17 mouse cellular contexts compared by ENCODE assay signal in genomic region chr1:168472545-168473254, GRCm38 (mm10). TPM values are rescaled to one million over a fixed set of nuclear protein-coding genes. Genes with fewer than 3 reads are reported as not detected.
DNase-seq lines count a peak whose midpoint lies in the region; ATAC-seq lines count a peak whose summit lies in the region.
"Had no signal": no experiment of that assay in that cellular context is flagged by ENCODE, and none has a peak within 500 bp of the region (broad histone marks: within the 10 kb centered on the region; RNA-seq: fewer than 3 reads in every experiment).

No protein-coding gene starts in this region.

- 61% methylated on average over 6 of the region's 6 CpGs for WGBS in hindbrain, embryonic 11.5 days
- WGBS in hindbrain, embryonic 13.5 days, result 52% methylated on average over 6 of the region's 6 CpGs
- 60% methylated on average over 6 of the region's 6 CpGs for WGBS in midbrain, embryonic 11.5 days
- WGBS in midbrain, embryonic 16.5 days, result 40% methylated on average over 6 of the region's 6 CpGs
- 57% methylated on average over 6 of the region's 6 CpGs for WGBS in embryonic facial prominence, embryonic 14.5 days
- WGBS in stomach, embryonic 16.5 days, result 51% methylated on average over 6 of the region's 6 CpGs

- peaks cover 4% of the 10 kb centered on the region; the same call in 1 of the 2 replicates for H3K4me1 ChIP-seq in hindbrain, embryonic 11.5 days (replicated peaks; ENCODE audit: control insufficient read depth, insufficient read depth, low read length)
- peaks cover 42% of the 10 kb centered on the region for H3K4me1 ChIP-seq in hindbrain, embryonic 13.5 days (replicated peaks)
- H3K4me1 ChIP-seq in midbrain, embryonic 11.5 days (ENCODE audit: control insufficient read depth, insufficient read depth, low read length), result peaks cover 42% of the 10 kb centered on the region
- H3K4me1 ChIP-seq in midbrain, embryonic 16.5 days (ENCODE audit: control insufficient read depth, insufficient read depth, low read length), result peaks cover 27% of the 10 kb centered on the region
- H3K4me1 ChIP-seq in embryonic facial prominence, embryonic 14.5 days (ENCODE audit: control insufficient read depth, insufficient read depth, low read length), result peaks cover 38% of the 10 kb centered on the region
- H3K4me1 ChIP-seq in stomach, embryonic 16.5 days (ENCODE audit: control insufficient read depth, insufficient read depth, low read length), result peaks cover 5% of the 10 kb centered on the region; the same call in 1 of the 2 replicates
- H3K4me1 ChIP-seq: liver, embryonic 15.5 days had no signal

- H3K36me3 ChIP-seq in hindbrain, embryonic 11.5 days (ENCODE audit: control insufficient read depth, insufficient read depth, low read length), result no peaks in the 10 kb centered on the region
- H3K36me3 ChIP-seq in hindbrain, embryonic 13.5 days, result no peaks in the 10 kb centered on the region
- no peaks in the 10 kb centered on the region for H3K36me3 ChIP-seq in midbrain, embryonic 11.5 days (ENCODE audit: control insufficient read depth, insufficient read depth, low read length)
- H3K36me3 ChIP-seq in midbrain, embryonic 16.5 days (ENCODE audit: control insufficient read depth, insufficient read depth, low read length), result no peaks in the 10 kb centered on the region
- H3K36me3 ChIP-seq in embryonic facial prominence, embryonic 14.5 days (ENCODE audit: control insufficient read depth, insufficient read depth, low read length), result no peaks in the 10 kb centered on the region
- no peaks in the 10 kb centered on the region for H3K36me3 ChIP-seq in stomach, embryonic 16.5 days (ENCODE audit: control insufficient read depth, insufficient read depth, low read length)
- H3K36me3 ChIP-seq: G1E; heart, embryonic 13.5 days; liver, embryonic 15.5 days had no signal

- H3K4me3 ChIP-seq in hindbrain, embryonic 11.5 days (ENCODE audit: low read depth, low read length), result no peak overlapping the region
- H3K4me3 ChIP-seq in hindbrain, embryonic 13.5 days, result no peak overlapping the region
- H3K4me3 ChIP-seq in midbrain, embryonic 11.5 days (ENCODE audit: low read depth, low read length), result no peak overlapping the region
- H3K4me3 ChIP-seq in midbrain, embryonic 16.5 days (ENCODE audit: low read depth, low read length), result no peak overlapping the region
- no peak overlapping the region for H3K4me3 ChIP-seq in embryonic facial prominence, embryonic 14.5 days (ENCODE audit: low read depth, low read length)
- no peak overlapping the region for H3K4me3 ChIP-seq in stomach, embryonic 16.5 days (replicated peaks; ENCODE audit: low read length)
- H3K4me3 ChIP-seq: heart, embryonic 13.5 days; layer of hippocampus, adult 2 months; left cerebral cortex, adult 2 months; liver, embryonic 15.5 days had no signal

- H3K4me2 ChIP-seq in hindbrain, embryonic 11.5 days (replicated peaks; ENCODE audit: low read depth, low read length), result no peak overlapping the region
- no peak overlapping the region for H3K4me2 ChIP-seq in hindbrain, embryonic 13.5 days
- no peak overlapping the region for H3K4me2 ChIP-seq in midbrain, embryonic 11.5 days
- H3K4me2 ChIP-seq in midbrain, embryonic 16.5 days (ENCODE audit: low read length), result no peak overlapping the region
- H3K4me2 ChIP-seq in embryonic facial prominence, embryonic 14.5 days (ENCODE audit: low read depth, low read length), result peak overlapping the region; percentile 11; the same call in 1 of the 2 replicates
- H3K4me2 ChIP-seq in stomach, embryonic 16.5 days (ENCODE audit: low read depth, low read length), result no peak overlapping the region
- H3K4me2 ChIP-seq: heart, embryonic 13.5 days; liver, embryonic 15.5 days had no signal

- no peaks in the 10 kb centered on the region for H3K9me3 ChIP-seq in hindbrain, embryonic 11.5 days (ENCODE audit: control insufficient read depth, low read length)
- no peaks in the 10 kb centered on the region for H3K9me3 ChIP-seq in hindbrain, embryonic 13.5 days
- no peaks in the 10 kb centered on the region for H3K9me3 ChIP-seq in midbrain, embryonic 11.5 days (ENCODE audit: control insufficient read depth, low read length)
- no peaks in the 10 kb centered on the region for H3K9me3 ChIP-seq in midbrain, embryonic 16.5 days (replicated peaks; ENCODE audit: control insufficient read depth, low read length, poor library complexity, severe bottlenecking)
- H3K9me3 ChIP-seq in embryonic facial prominence, embryonic 14.5 days (ENCODE audit: control insufficient read depth, low read length), result no peaks in the 10 kb centered on the region
- H3K9me3 ChIP-seq in stomach, embryonic 16.5 days (replicated peaks; ENCODE audit: control insufficient read depth, low read length), result no peaks in the 10 kb centered on the region
- H3K9me3 ChIP-seq: heart, embryonic 13.5 days; liver, embryonic 15.5 days had no signal

- no peak for ATAC-seq in hindbrain, embryonic 11.5 days (ENCODE audit: low FRiP score)
- no peak for ATAC-seq in hindbrain, embryonic 13.5 days (ENCODE audit: low FRiP score)
- no peak; the same call in 1 of the 2 replicates for ATAC-seq in midbrain, embryonic 11.5 days (ENCODE audit: low FRiP score)
- no peak for ATAC-seq in midbrain, embryonic 16.5 days
- ATAC-seq in embryonic facial prominence, embryonic 14.5 days (ENCODE audit: low read depth), result no peak
- no peak for ATAC-seq in stomach, embryonic 16.5 days (ENCODE audit: insufficient read depth, low FRiP score)
- ATAC-seq: intestine, embryonic 16.5 days had no signal

- H3K27me3 ChIP-seq in hindbrain, embryonic 11.5 days (ENCODE audit: control insufficient read depth, insufficient read depth, low read length), result no peaks in the 10 kb centered on the region
- H3K27me3 ChIP-seq in hindbrain, embryonic 13.5 days, result no peaks in the 10 kb centered on the region
- H3K27me3 ChIP-seq in midbrain, embryonic 11.5 days (ENCODE audit: control insufficient read depth, insufficient read depth, low read length), result no peaks in the 10 kb centered on the region
- no peaks in the 10 kb centered on the region for H3K27me3 ChIP-seq in midbrain, embryonic 16.5 days (ENCODE audit: control insufficient read depth, insufficient read depth, low read depth, low read length)
- H3K27me3 ChIP-seq in embryonic facial prominence, embryonic 14.5 days (replicated peaks; ENCODE audit: control insufficient read depth, insufficient read depth, low read length), result no peaks in the 10 kb centered on the region
- H3K27me3 ChIP-seq in stomach, embryonic 16.5 days (ENCODE audit: control insufficient read depth, insufficient read depth, low read length), result no peaks in the 10 kb centered on the region
- H3K27me3 ChIP-seq: heart, embryonic 13.5 days; liver, embryonic 15.5 days had no signal

- 0 out of 2 replicates have a peak overlapping the region, but pooled peaks have one; percentile 45 for H3K27ac ChIP-seq in hindbrain, embryonic 11.5 days (ENCODE audit: low read depth, low read length)
- no peak overlapping the region for H3K27ac ChIP-seq in hindbrain, embryonic 13.5 days
- H3K27ac ChIP-seq in midbrain, embryonic 11.5 days (ENCODE audit: low read depth, low read length), result peak overlapping the region; percentile 12; the same call in 1 of the 2 replicates
- H3K27ac ChIP-seq in midbrain, embryonic 16.5 days (ENCODE audit: low read length), result no peak overlapping the region
- H3K27ac ChIP-seq in embryonic facial prominence, embryonic 14.5 days (replicated peaks; ENCODE audit: low read depth, low read length), result peak overlapping the region; percentile 13; the same call in 1 of the 2 replicates
- H3K27ac ChIP-seq in stomach, embryonic 16.5 days (ENCODE audit: low read length), result peak overlapping the region; percentile 18; the same call in 1 of the 2 replicates
- H3K27ac ChIP-seq: kidney, postnatal 0 days; layer of hippocampus, adult 2 months; left cerebral cortex, adult 2 months; liver, embryonic 15.5 days had no signal

- H3K9ac ChIP-seq in hindbrain, embryonic 11.5 days (ENCODE audit: low read depth, low read length), result no peak overlapping the region
- no peak overlapping the region for H3K9ac ChIP-seq in hindbrain, embryonic 13.5 days
- H3K9ac ChIP-seq in midbrain, embryonic 11.5 days (ENCODE audit: low read length), result no peak overlapping the region
- H3K9ac ChIP-seq in midbrain, embryonic 16.5 days (ENCODE audit: low read depth, low read length), result no peak overlapping the region
- no peak overlapping the region for H3K9ac ChIP-seq in embryonic facial prominence, embryonic 14.5 days (ENCODE audit: low read depth, low read length)
- no peak overlapping the region for H3K9ac ChIP-seq in stomach, embryonic 16.5 days (ENCODE audit: low read length)
- H3K9ac ChIP-seq: heart, embryonic 13.5 days; liver, embryonic 15.5 days had no signal

- DNase-seq in hindbrain, embryonic 11.5 days (ENCODE audit: low spot score), result no peak
- DNase-seq in midbrain, embryonic 11.5 days (ENCODE audit: low spot score, missing footprints), result no peak
- no peak for DNase-seq in embryonic facial prominence, embryonic 14.5 days (ENCODE audit: low spot score)
- DNase-seq in left cerebral cortex, adult 11 months (ENCODE audit: low spot score), result no peak
- DNase-seq: adrenal gland, adult 2 months; cerebellum, adult 11 months; lung, postnatal 14 days had no signal

RNA-seq across cellular contexts. Expression of gene Pbx1, which starts 40.6 kb away (rescaled TPM):
- polyA plus RNA-seq in hindbrain, embryonic 11.5 days (2014; fragmentation: Nextera tagmentation; extraction: Ambion mirVana), result 49.0 and 59.2 TPM in 2 replicates
- 53.6 and 54.9 TPM in 2 replicates for polyA plus RNA-seq in hindbrain, embryonic 13.5 days (2015; fragmentation: Nextera tagmentation; extraction: Ambion mirVana)
- 49.3 and 57.3 TPM in 2 replicates for polyA plus RNA-seq in midbrain, embryonic 11.5 days (2014; fragmentation: Nextera tagmentation; extraction: Ambion mirVana)
- polyA plus RNA-seq in midbrain, embryonic 16.5 days (2015; fragmentation: Nextera tagmentation; extraction: Ambion mirVana), result 71.8 and 77.8 TPM in 2 replicates
- 30.5 and 34.7 TPM in 2 replicates for polyA plus RNA-seq in embryonic facial prominence, embryonic 14.5 days (2014; fragmentation: Nextera tagmentation; extraction: Ambion mirVana)
- 32.4 and 35.6 TPM in 2 replicates for polyA plus RNA-seq in stomach, embryonic 16.5 days (2015; fragmentation: Nextera tagmentation; extraction: Ambion mirVana)
- polyA plus RNA-seq: G1E had no signal

Comparison
In these comparisons a context has a peak if more than half of its experiments do, and no peak if none do; other contexts are left out.
1. H3K27ac ChIP-seq: peak in hindbrain, embryonic 11.5 days (single experiment), midbrain, embryonic 11.5 days (single experiment), embryonic facial prominence, embryonic 14.5 days (single experiment) and stomach, embryonic 16.5 days (single experiment); none in hindbrain, embryonic 13.5 days (single experiment) and midbrain, embryonic 16.5 days (single experiment).